Mouse (Mus musculus): Measurements from ENCODE around the gene Ofcc1. TPM values are rescaled to one million over a fixed set of nuclear protein-coding genes. Genes with fewer than 3 reads are reported as not detected.

Gene Ofcc1
- polyA plus RNA-seq, 1 experiment: not detected

- no peak overlapping the region for H3ac ChIP-seq (ENCODE audit: control insufficient read depth, insufficient read length)
- H3K4me3 ChIP-seq: no peak overlapping the region
- no peak overlapping the region for H3K4me2 ChIP-seq (ENCODE audit: low read depth)
- H3K36me3 ChIP-seq (ENCODE audit: control insufficient read depth, insufficient read depth): no peaks in the 10 kb centered on the region
- TF ChIP-seq CEBPB (IDR thresholded peaks at IDR 0.05; ENCODE audit: insufficient read depth, poor library complexity, severe bottlenecking) (no peak), USF1 (IDR thresholded peaks at IDR 0.05; ENCODE audit: low read depth) (no peak), MYOD1 (IDR thresholded peaks at IDR 0.05; ENCODE audit: control insufficient read depth in 1 of 3, insufficient read length in 2 of 3, low read depth in 2 of 3) (no peak), POLR2A (IDR thresholded peaks at IDR 0.05; ENCODE audit: insufficient read length, low read depth) (no peak), TCF3 (IDR thresholded peaks at IDR 0.05; ENCODE audit: insufficient read length, low read depth) (no peak), REST (IDR thresholded peaks at IDR 0.05; ENCODE audit: insufficient read depth, insufficient read length) (no peak), TCF12 (IDR thresholded peaks at IDR 0.05; ENCODE audit: insufficient read depth, poor library complexity, severe bottlenecking) (no peak), E2F4 (IDR thresholded peaks at IDR 0.05; ENCODE audit: insufficient read depth) (no peak), SRF (IDR thresholded peaks at IDR 0.05; ENCODE audit: control insufficient read depth, insufficient read length, low read depth) (no peak), POLR2AphosphoS2 (IDR thresholded peaks at IDR 0.05; ENCODE audit: insufficient read length, low read depth) (no peak), MYOG (IDR thresholded peaks at IDR 0.05; ENCODE audit: control insufficient read depth in 1 of 3, insufficient read depth in 1 of 3, insufficient read length in 2 of 3, low read depth in 2 of 3) (no peak), MAX (IDR thresholded peaks at IDR 0.05; ENCODE audit: low read depth) (no peak)
- no peaks in the 10 kb centered on the region for H3K79me2 ChIP-seq (ENCODE audit: control insufficient read depth, insufficient read depth)
- H3K27me3 ChIP-seq (ENCODE audit: control insufficient read depth, insufficient read depth, insufficient read length): no peaks in the 10 kb centered on the region
Observed at GRCm38 (mm10) chr13:39997901-39998300, 363.3 kb downstream of the Ofcc1 start.

GRCm38 (mm10) chr13:39979294-39980061 is 381.8 kb downstream of the Ofcc1 start:
- Histone ChIP-seq H3K4me3 (no peak overlapping the region), H3ac (ENCODE audit: control insufficient read depth, insufficient read length) (no peak overlapping the region), H3K79me2 (ENCODE audit: control insufficient read depth, insufficient read depth) (no peaks in the 10 kb centered on the region), H3K36me3 (ENCODE audit: control insufficient read depth, insufficient read depth) (no peaks in the 10 kb centered on the region), H3K27me3 (ENCODE audit: control insufficient read depth, insufficient read depth, insufficient read length) (no peaks in the 10 kb centered on the region), H3K4me2 (ENCODE audit: low read depth) (no peak overlapping the region)
- TF ChIP-seq POLR2AphosphoS2 (IDR thresholded peaks at IDR 0.05; ENCODE audit: insufficient read length, low read depth) (no peak), CEBPB (IDR thresholded peaks at IDR 0.05; ENCODE audit: insufficient read depth, poor library complexity, severe bottlenecking) (no peak), E2F4 (IDR thresholded peaks at IDR 0.05; ENCODE audit: insufficient read depth) (no peak), TCF3 (IDR thresholded peaks at IDR 0.05; ENCODE audit: insufficient read length, low read depth) (no peak), MYOG (IDR thresholded peaks at IDR 0.05; ENCODE audit: control insufficient read depth in 1 of 3, insufficient read depth in 1 of 3, insufficient read length in 2 of 3, low read depth in 2 of 3) (no peak), USF1 (IDR thresholded peaks at IDR 0.05; ENCODE audit: low read depth) (no peak), TCF12 (IDR thresholded peaks at IDR 0.05; ENCODE audit: insufficient read depth, poor library complexity, severe bottlenecking) (no peak), MAX (IDR thresholded peaks at IDR 0.05; ENCODE audit: low read depth) (no peak), POLR2A (IDR thresholded peaks at IDR 0.05; ENCODE audit: insufficient read length, low read depth) (no peak), MYOD1 (IDR thresholded peaks at IDR 0.05; ENCODE audit: control insufficient read depth in 1 of 3, insufficient read length in 2 of 3, low read depth in 2 of 3) (no peak), SRF (IDR thresholded peaks at IDR 0.05; ENCODE audit: control insufficient read depth, insufficient read length, low read depth) (no peak), REST (IDR thresholded peaks at IDR 0.05; ENCODE audit: insufficient read depth, insufficient read length) (no peak)

- Histone ChIP-seq H3K79me2 (ENCODE audit: control insufficient read depth, insufficient read depth) (no peaks in the 10 kb centered on the region), H3K4me2 (ENCODE audit: low read depth) (no peak overlapping the region), H3K27me3 (ENCODE audit: control insufficient read depth, insufficient read depth, insufficient read length) (no peaks in the 10 kb centered on the region), H3ac (ENCODE audit: control insufficient read depth, insufficient read length) (no peak overlapping the region), H3K36me3 (ENCODE audit: control insufficient read depth, insufficient read depth) (no peaks in the 10 kb centered on the region), H3K4me3 (no peak overlapping the region)
- TF ChIP-seq MYOD1 (IDR thresholded peaks at IDR 0.05; ENCODE audit: control insufficient read depth in 1 of 3, insufficient read length in 2 of 3, low read depth in 2 of 3): no peak
- no peak for TF ChIP-seq E2F4 (IDR thresholded peaks at IDR 0.05; ENCODE audit: insufficient read depth)
- TF ChIP-seq SRF (IDR thresholded peaks at IDR 0.05; ENCODE audit: control insufficient read depth, insufficient read length, low read depth): no peak
- TF ChIP-seq REST (IDR thresholded peaks at IDR 0.05; ENCODE audit: insufficient read depth, insufficient read length): no peak
- TF ChIP-seq TCF3 (IDR thresholded peaks at IDR 0.05; ENCODE audit: insufficient read length, low read depth): no peak
- TF ChIP-seq MAX (IDR thresholded peaks at IDR 0.05; ENCODE audit: low read depth): no peak
- TF ChIP-seq POLR2A (IDR thresholded peaks at IDR 0.05; ENCODE audit: insufficient read length, low read depth): no peak
- no peak for TF ChIP-seq USF1 (IDR thresholded peaks at IDR 0.05; ENCODE audit: low read depth)
- TF ChIP-seq MYOG (IDR thresholded peaks at IDR 0.05; ENCODE audit: control insufficient read depth in 1 of 3, insufficient read depth in 1 of 3, insufficient read length in 2 of 3, low read depth in 2 of 3): no peak
- no peak for TF ChIP-seq TCF12 (IDR thresholded peaks at IDR 0.05; ENCODE audit: insufficient read depth, poor library complexity, severe bottlenecking)
- no peak for TF ChIP-seq POLR2AphosphoS2 (IDR thresholded peaks at IDR 0.05; ENCODE audit: insufficient read length, low read depth)
- no peak for TF ChIP-seq CEBPB (IDR thresholded peaks at IDR 0.05; ENCODE audit: insufficient read depth, poor library complexity, severe bottlenecking)
Observed at GRCm38 (mm10) chr13:39968349-39969016, 392.8 kb downstream of the Ofcc1 start.

DNA sequence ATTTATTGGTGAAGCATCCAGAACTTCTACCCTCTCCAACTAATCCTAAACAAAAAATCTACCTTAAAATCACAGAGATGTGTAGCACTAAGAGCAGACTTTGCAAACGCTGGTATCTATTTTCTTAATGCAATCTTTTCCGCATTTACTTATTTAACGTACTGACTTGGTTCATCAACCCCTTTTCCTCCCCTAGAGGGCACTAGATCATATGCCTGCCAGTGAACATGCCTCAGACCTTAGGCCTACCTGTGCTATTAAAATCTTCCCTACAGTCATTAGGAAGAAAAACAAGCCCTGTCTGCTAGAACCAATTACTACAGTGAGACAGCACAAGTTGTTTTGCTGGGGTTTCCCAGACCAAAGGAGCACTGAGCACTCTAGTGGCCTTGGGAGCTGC is 404.0 kb downstream of the Ofcc1 start:
- TF ChIP-seq MYOD1 (IDR thresholded peaks at IDR 0.05; ENCODE audit: control insufficient read depth in 1 of 3, insufficient read length in 2 of 3, low read depth in 2 of 3): no peak
- TF ChIP-seq USF1 (IDR thresholded peaks at IDR 0.05; ENCODE audit: low read depth): no peak
- TF ChIP-seq SRF (IDR thresholded peaks at IDR 0.05; ENCODE audit: control insufficient read depth, insufficient read length, low read depth): no peak
- no peak for TF ChIP-seq POLR2AphosphoS2 (IDR thresholded peaks at IDR 0.05; ENCODE audit: insufficient read length, low read depth)
- no peak for TF ChIP-seq TCF12 (IDR thresholded peaks at IDR 0.05; ENCODE audit: insufficient read depth, poor library complexity, severe bottlenecking)
- TF ChIP-seq MAX (IDR thresholded peaks at IDR 0.05; ENCODE audit: low read depth): no peak
- TF ChIP-seq E2F4 (IDR thresholded peaks at IDR 0.05; ENCODE audit: insufficient read depth): no peak
- no peak for TF ChIP-seq TCF3 (IDR thresholded peaks at IDR 0.05; ENCODE audit: insufficient read length, low read depth)
- TF ChIP-seq MYOG (IDR thresholded peaks at IDR 0.05; ENCODE audit: control insufficient read depth in 1 of 3, insufficient read depth in 1 of 3, insufficient read length in 2 of 3, low read depth in 2 of 3): no peak
- no peak for TF ChIP-seq POLR2A (IDR thresholded peaks at IDR 0.05; ENCODE audit: insufficient read length, low read depth)
- no peak for TF ChIP-seq REST (IDR thresholded peaks at IDR 0.05; ENCODE audit: insufficient read depth, insufficient read length)
- TF ChIP-seq CEBPB (IDR thresholded peaks at IDR 0.05; ENCODE audit: insufficient read depth, poor library complexity, severe bottlenecking): no peak
- Histone ChIP-seq H3K36me3 (ENCODE audit: control insufficient read depth, insufficient read depth) (no peaks in the 10 kb centered on the region), H3K27me3 (ENCODE audit: control insufficient read depth, insufficient read depth, insufficient read length) (no peaks in the 10 kb centered on the region), H3K4me2 (ENCODE audit: low read depth) (no peak overlapping the region), H3K79me2 (ENCODE audit: control insufficient read depth, insufficient read depth) (no peaks in the 10 kb centered on the region), H3K4me3 (no peak overlapping the region), H3ac (ENCODE audit: control insufficient read depth, insufficient read length) (no peak overlapping the region)

All from myocyte (in vitro differentiated cells).